Mouse (Mus musculus) neural tube, embryonic 12.5 days (tissue): ENCODE measurements around the gene Id1. TPM values are rescaled to one million over a fixed set of nuclear protein-coding genes. Genes with fewer than 3 reads are reported as not detected.

Experiments
- ATAC-seq: fragments of 200-750 bp; cut with Nextera tagmentation; 2 replicates; pipeline ENCODE4 v1.8.0; 2017; ENCODE audit warnings: low read depth, mild to moderate bottlenecking, moderate TSS enrichment, moderate library complexity; ENCODE audit not compliant: low FRiP score
- H3K27ac ChIP-seq: fragments of 300-500 bp; sonication (generic); 2 replicates; pipeline ENCODE4 v1.5.1; 2016
- H3K27me3 ChIP-seq: fragments of 300-500 bp; sonication (generic); replicated peaks from 2 replicates; pipeline ENCODE4 v1.6.1; 2016; ENCODE audit warnings: mild to moderate bottlenecking
- H3K36me3 ChIP-seq: fragments of 300-500 bp; sonication (generic); 2 replicates; pipeline ENCODE4 v1.6.1; 2016; ENCODE audit warnings: mild to moderate bottlenecking
- H3K4me1 ChIP-seq: fragments of 300-500 bp; sonication (generic); 2 replicates; pipeline ENCODE4 v1.6.1; 2016
- H3K4me2 ChIP-seq: fragments of 300-500 bp; sonication (generic); replicated peaks from 2 replicates; pipeline ENCODE4 v1.6.1; 2016; ENCODE audit warnings: mild to moderate bottlenecking
- H3K4me3 ChIP-seq: fragments of 300-500 bp; sonication (generic); 2 replicates; pipeline ENCODE4 v1.5.1; 2016
- H3K9ac ChIP-seq: fragments of 300-500 bp; sonication (generic); 2 replicates; pipeline ENCODE4 v1.6.1; 2016; ENCODE audit warnings: mild to moderate bottlenecking
- H3K9me3 ChIP-seq: fragments of 300-500 bp; sonication (generic); 2 replicates; pipeline ENCODE4 v1.6.1; 2016; ENCODE audit warnings: mild to moderate bottlenecking
- WGBS: fragments of 180-500 bp; shearing (Covaris S2); methylation state at CpG from one replicate; pipeline ENCODE4 v1.1.7; 2016; 5-methylcytosine and 5-hydroxymethylcytosine counted together
- polyA plus RNA-seq: library from polyadenylated mRNA; unstranded; fragments of >200 nt; fragmentation: Nextera tagmentation; extraction: Ambion mirVana; gene quantifications from 2 replicates; pipeline ENCODE4 v1.2.1, GENCODE M21; 2016

The Id1 gene
- polyA plus RNA-seq, 1 experiment from 2014 or later = 103 TPM

DNA sequence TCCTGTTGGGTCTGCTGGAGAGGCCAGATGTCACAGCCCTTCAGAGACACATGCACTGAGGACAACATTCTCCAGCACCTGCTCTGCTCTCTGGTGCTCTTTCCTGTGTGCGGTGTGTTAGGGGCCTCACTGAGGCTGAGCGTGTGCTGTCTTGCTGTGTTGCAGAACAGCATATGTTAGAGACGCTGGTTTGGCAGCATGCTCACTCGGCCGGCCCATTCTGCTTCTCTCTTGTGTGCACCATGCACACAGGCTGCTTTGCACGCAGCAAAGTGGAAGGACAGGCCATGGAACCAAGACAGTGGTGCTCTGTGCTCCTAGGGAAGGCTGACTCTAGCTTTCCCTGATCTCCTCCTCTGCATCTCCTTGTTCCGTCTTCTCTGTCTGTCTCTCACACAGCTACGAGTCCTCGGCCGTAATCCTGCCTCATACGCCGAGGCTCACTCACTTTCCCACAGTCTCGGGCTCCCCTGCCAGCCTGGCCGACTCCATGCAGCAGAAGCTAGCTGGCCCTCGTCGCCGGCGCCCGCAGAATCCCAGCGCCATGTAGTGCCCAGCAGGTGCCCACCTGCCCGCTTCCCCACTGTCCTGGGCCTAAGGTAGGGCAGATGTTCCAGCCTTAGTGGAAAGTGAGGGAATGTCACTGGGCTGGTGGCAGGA, 32.3 kb upstream of the Id1 start:
- peaks cover 73% of the 10 kb centered on the region for H3K36me3 ChIP-seq
- no peak for ATAC-seq
- no peaks in the 10 kb centered on the region for H3K9me3 ChIP-seq
- no peak overlapping the region for H3K27ac ChIP-seq
- H3K4me3 ChIP-seq = no peak overlapping the region
- WGBS = 92% methylated on average over 21 of the region's 21 CpGs
- H3K4me1 ChIP-seq = peaks cover 32% of the 10 kb centered on the region
- H3K9ac ChIP-seq = no peak overlapping the region
- H3K27me3 ChIP-seq = no peaks in the 10 kb centered on the region
- no peak overlapping the region for H3K4me2 ChIP-seq

DNA sequence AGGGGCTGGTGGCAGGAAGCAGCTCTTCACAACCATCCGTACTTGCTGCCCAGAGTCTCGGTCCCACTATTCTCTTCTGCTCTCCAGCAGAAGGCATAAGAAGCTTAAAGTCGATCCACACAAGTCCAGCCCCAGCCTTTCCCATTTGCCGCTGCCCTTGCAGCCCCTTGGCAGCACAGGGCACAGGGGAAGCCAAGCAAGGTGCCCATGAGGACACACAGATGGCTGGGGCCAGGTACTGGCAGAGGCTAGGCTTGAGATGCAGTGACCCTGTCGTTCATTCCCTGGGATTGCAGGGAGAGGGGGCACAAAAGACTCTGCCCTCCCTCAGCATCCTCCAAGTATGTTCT, 31.8 kb upstream of the Id1 start:
- Histone ChIP-seq H3K36me3 (peaks cover 68% of the 10 kb centered on the region), H3K4me3 (no peak overlapping the region), H3K27me3 (no peaks in the 10 kb centered on the region), H3K9me3 (no peaks in the 10 kb centered on the region), H3K27ac (no peak overlapping the region), H3K4me2 (no peak overlapping the region), H3K9ac (no peak overlapping the region), H3K4me1 (peaks cover 32% of the 10 kb centered on the region)
- ATAC-seq = no peak
- 85% methylated on average over 5 of the region's 5 CpGs for whole genome bisulfite sequencing

DNA sequence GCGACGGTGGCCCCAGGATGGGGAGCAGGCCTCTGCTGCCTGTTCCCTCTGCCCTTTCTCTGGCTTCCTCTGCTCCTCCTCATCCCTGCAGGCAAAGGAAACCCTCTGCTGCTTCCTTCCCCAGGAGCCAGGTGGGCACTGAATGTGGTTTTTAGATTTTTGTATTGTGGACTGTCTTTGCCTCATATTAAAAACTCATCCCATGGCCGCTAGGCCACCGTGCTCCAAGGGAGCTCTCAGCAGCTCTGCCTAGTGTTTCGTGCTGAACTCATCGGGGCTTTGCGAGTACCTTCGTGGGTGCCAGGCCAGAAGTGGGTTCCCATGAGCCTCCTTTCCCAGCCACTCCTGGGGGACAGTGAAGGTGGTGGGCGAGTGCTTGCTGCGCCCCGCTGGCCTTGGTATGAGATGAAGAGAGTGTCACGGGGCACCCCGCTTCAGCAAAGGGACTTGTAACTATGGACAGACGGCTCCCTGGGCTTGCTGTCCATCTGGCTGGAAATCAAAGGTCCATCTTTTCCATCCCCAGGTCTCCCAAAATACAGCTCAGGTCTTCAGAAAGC, 31.2 kb upstream of the Id1 start:
- H3K4me1 ChIP-seq = peaks cover 32% of the 10 kb centered on the region
- no peaks in the 10 kb centered on the region for H3K9me3 ChIP-seq
- no peaks in the 10 kb centered on the region for H3K27me3 ChIP-seq
- ATAC-seq = no peak
- H3K9ac ChIP-seq = 0 out of 2 replicates have a peak overlapping the region, but pooled peaks have one; percentile 13
- H3K4me2 ChIP-seq = no peak overlapping the region
- H3K27ac ChIP-seq = no peak overlapping the region
- H3K4me3 ChIP-seq = no peak overlapping the region
- H3K36me3 ChIP-seq = peaks cover 62% of the 10 kb centered on the region
- 94% methylated on average over 14 of the region's 14 CpGs for WGBS

DNA sequence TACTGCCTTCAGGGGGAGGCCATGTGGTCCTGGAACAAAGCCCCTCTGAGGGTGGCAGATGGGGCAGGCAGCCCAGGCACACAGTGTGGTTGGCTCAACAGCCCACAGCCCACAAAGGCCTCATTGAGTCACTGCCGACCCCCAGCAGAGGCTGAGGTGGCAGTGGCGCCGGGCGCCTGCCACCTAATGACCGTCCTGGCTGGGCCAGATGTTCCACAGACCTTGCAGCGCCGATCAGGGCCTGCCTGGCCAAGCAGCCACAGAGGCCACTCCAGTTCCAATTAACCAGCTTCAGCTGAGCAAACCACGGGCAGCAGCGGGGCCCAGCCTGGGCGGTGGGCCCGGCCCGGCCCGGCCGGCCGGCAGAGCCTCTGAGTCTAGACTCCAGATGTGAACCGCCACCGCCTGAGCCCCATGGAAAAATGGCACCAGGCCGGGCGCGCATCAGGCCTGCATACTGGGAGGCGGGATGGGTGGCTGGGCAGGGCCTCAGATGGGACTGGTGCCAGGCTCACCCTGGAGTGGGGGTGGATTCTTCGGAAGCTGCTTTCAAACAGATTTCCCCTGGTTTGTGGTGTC, 30.0 kb upstream of the Id1 start:
- H3K9ac ChIP-seq = 0 out of 2 replicates have a peak overlapping the region, but pooled peaks have one; percentile 17
- H3K4me2 ChIP-seq = no peak overlapping the region
- H3K27me3 ChIP-seq = no peaks in the 10 kb centered on the region
- peaks cover 32% of the 10 kb centered on the region for H3K4me1 ChIP-seq
- H3K4me3 ChIP-seq = no peak overlapping the region
- H3K27ac ChIP-seq = peak overlapping the region; percentile 72
- no peaks in the 10 kb centered on the region for H3K9me3 ChIP-seq
- 53% methylated on average over 22 of the region's 22 CpGs for WGBS
- ATAC-seq = peak; percentile 38
- peaks cover 50% of the 10 kb centered on the region for H3K36me3 ChIP-seq

DNA sequence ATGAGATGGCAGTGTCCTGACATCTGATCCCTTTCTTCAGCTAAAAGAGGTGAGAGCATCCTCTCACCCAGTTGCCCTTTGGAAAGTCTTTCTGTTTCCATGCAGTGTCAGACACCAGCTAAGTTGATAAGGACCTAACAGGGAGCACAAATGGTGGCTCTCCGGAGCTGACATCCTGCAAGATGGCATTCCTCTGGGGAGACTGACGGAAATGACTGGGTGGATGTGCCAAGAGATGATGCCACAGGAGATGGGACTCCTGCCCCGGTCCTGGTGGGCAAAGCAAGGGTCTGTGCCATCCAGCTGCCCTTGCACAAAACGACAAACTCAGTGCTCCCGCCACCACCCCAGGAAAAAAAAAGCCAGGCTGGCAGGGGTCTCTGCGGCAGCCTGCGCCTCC, 28.9 kb upstream of the Id1 start:
- Histone ChIP-seq H3K27me3 (no peaks in the 10 kb centered on the region), H3K9ac (peak overlapping the region; percentile 73), H3K9me3 (no peaks in the 10 kb centered on the region), H3K4me1 (peaks cover 32% of the 10 kb centered on the region), H3K4me2 (peak overlapping the region; percentile 71), H3K36me3 (peaks cover 39% of the 10 kb centered on the region), H3K4me3 (peak overlapping the region; percentile 38), H3K27ac (peak overlapping the region; percentile 79)
- 28% methylated on average over 7 of the region's 7 CpGs for WGBS
- no peak; the same call in 1 of the 2 replicates for ATAC-seq

DNA sequence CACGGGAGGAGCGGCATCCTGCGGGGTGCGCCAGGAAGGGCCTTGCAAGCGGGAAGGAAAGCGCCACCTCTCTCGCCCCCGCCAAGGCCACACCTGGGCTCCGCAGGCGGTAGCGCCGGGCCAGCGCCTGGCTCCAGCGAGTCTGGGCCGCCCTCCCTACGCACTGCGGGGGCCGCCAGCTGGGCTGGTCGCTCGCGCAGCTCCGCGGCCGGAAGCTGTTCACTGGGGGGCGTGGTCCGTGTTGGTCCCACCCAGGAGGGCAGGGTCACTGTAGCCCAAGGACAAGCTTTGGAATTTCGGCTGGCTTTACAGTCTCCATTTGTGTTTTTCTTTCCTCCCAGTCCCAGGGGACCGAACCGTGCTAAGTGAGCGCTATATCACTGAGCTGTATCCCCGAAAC, 28.4 kb upstream of the Id1 start:
- Histone ChIP-seq H3K36me3 (peaks cover 35% of the 10 kb centered on the region), H3K9me3 (no peaks in the 10 kb centered on the region), H3K4me1 (peaks cover 32% of the 10 kb centered on the region), H3K4me2 (peak overlapping the region; percentile 71), H3K27ac (peak overlapping the region; percentile 79), H3K4me3 (peak overlapping the region; percentile 38), H3K27me3 (no peaks in the 10 kb centered on the region), H3K9ac (peak overlapping the region; percentile 73)
- 2% methylated on average over 31 of the region's 31 CpGs for WGBS
- ATAC-seq = peak; percentile 90

DNA sequence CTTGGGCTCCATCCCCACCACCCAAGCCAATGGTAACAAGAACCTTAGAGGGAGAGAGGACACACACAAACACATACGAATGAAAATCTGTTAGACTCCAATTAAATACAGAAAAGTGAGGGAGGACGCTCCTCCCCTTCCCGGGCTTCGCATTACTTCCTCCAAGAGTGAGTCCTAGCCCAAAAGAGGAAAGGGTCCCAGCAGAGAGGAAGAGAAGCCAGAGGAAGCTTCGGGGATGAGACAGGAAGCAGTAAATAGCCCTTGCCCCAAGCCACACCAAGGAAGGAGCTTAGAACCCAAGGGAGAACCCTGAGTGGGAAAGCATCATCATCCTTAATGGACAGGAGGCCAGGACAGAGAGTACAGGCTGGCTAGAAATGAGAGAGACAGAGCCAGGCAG, 27.0 kb upstream of the Id1 start:
- Histone ChIP-seq H3K9ac (no peak overlapping the region), H3K4me3 (no peak overlapping the region), H3K27ac (no peak overlapping the region), H3K4me1 (peaks cover 32% of the 10 kb centered on the region), H3K36me3 (peaks cover 21% of the 10 kb centered on the region), H3K9me3 (no peaks in the 10 kb centered on the region), H3K27me3 (no peaks in the 10 kb centered on the region), H3K4me2 (no peak overlapping the region)
- ATAC-seq = no peak
- 92% methylated on average over 5 of the region's 5 CpGs for WGBS

DNA sequence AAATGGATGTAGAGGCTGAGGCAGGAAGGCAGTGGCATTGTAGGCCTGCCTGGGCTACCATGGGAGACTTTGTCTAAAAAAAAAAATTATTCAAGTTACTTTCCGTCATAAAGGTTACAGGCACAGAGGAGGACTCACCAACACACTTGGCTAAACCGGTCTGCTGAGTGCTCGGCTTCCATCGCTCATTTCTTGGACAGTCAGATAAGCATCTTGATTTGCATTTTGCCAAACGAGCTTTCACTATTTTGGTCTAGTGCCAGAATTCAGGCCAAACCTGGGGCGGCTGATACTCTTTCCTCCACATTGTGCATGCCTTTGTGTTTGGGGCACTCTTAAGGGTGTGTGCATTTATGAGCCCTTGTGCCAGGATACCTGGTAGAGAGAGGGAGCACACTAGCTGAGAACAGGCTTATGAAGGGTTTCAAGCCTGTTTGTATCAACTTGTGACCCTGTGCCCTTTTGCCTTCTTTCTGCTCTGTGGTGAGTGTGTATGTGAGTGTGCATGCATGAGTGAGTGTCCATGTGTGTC, 19.7 kb upstream of the Id1 start:
- Histone ChIP-seq H3K9me3 (no peaks in the 10 kb centered on the region), H3K27me3 (no peaks in the 10 kb centered on the region), H3K36me3 (no peaks in the 10 kb centered on the region), H3K27ac (no peak overlapping the region), H3K4me3 (no peak overlapping the region), H3K4me1 (peaks cover 28% of the 10 kb centered on the region), H3K9ac (no peak overlapping the region), H3K4me2 (no peak overlapping the region)
- ATAC-seq = no peak
- 73% methylated on average over 6 of the region's 6 CpGs for WGBS

DNA sequence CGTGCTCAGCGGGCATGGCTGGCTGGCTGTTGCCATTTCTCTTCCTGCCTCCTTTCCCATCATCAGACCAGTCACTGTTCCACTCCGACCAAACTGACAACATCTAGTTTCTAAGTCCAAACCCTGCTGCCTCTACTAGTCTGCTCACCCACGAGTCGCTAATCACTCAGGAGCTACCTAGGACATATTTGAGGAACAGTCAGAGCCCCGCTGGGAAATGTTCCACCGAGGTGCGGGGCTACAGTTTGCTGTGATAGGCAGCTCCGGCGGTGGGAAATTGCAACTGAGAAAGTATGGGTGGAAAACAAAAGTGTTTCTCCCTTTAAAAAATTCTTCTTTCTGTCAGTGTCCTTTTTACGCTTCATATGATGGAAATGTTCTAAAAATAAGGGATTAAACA, 18.4 kb upstream of the Id1 start:
- WGBS = 33% methylated on average over 11 of the region's 11 CpGs
- H3K9ac ChIP-seq = no peak overlapping the region
- H3K4me2 ChIP-seq = peak overlapping the region; percentile 22; the same call in 1 of the 2 replicates

DNA sequence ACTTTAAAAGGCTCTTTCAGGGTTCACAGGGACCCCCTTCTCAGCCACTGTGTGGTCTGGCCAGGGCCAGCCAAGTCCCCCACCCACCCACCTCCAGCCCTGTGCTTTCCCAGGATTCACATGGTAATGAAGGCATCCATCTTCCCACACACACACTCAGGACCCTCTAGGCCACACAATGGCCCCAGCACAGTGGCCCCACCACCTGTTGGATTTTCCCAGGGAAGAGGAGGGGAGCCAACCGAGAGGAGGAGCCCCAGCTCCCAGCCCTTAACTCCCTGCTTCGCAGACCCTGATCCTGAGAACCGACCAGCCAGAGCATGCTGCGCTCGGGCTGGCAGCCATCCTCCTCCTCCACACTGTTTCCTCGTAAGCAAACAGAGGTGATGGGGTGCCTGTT, 18.0 kb upstream of the Id1 start:
- H3K9me3 ChIP-seq = no peaks in the 10 kb centered on the region
- H3K36me3 ChIP-seq = no peaks in the 10 kb centered on the region
- H3K9ac ChIP-seq = no peak overlapping the region
- H3K4me3 ChIP-seq = no peak overlapping the region
- H3K4me2 ChIP-seq = peak overlapping the region; percentile 22; the same call in 1 of the 2 replicates
- peaks cover 28% of the 10 kb centered on the region for H3K4me1 ChIP-seq
- H3K27me3 ChIP-seq = no peaks in the 10 kb centered on the region
- 17% methylated on average over 6 of the region's 6 CpGs for WGBS
- H3K27ac ChIP-seq = no peak overlapping the region; the same call in 1 of the 2 replicates
- ATAC-seq = peak; percentile 95

More for the DNA sequence above, 18.4 kb upstream of the Id1 start:
- Histone ChIP-seq H3K27me3 (no peaks in the 10 kb centered on the region), H3K27ac (peak overlapping the region; percentile 43; the same call in 1 of the 2 replicates), H3K36me3 (no peaks in the 10 kb centered on the region), H3K4me3 (no peak overlapping the region), H3K9me3 (no peaks in the 10 kb centered on the region), H3K4me1 (peaks cover 28% of the 10 kb centered on the region)
- ATAC-seq = peak; percentile 52; the same call in 1 of the 2 replicates

DNA sequence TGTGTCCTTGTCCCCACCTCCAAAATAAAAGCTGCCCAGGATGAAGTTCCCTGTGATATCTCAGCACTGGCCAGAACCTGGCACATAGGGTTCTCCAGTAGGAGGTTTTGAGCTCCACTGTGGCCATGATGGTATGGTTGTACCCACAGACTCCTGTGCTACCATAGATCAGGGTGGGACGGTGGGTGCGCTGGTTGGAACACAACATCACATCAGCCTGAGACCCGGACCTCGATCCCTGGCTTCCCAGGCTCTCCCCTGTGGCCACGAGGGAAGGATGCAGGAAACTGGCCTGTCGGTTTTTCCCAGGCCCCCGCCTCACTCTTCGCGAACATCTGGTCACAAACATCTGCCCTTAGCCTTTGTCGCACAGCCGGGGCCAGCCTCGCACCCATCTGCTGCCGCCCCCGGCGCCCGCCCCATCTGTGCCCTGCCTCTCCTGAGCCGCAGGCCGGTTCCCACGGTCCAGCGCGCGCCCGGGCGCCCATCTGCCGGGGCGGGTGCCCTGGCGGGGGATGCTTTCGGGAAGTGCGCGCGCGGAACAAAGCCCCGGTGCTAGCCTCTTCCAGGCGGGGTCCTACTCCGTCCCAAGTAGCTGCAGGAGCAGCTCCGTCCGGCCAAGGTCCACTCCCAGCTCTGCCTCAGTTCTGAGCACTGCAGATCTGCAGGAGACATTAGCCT, 12.3 kb upstream of the Id1 start:
- Histone ChIP-seq H3K27ac (no peak overlapping the region), H3K36me3 (no peaks in the 10 kb centered on the region), H3K9ac (peak overlapping the region; percentile 54; the same call in 1 of the 2 replicates), H3K9me3 (no peaks in the 10 kb centered on the region), H3K27me3 (no peaks in the 10 kb centered on the region), H3K4me1 (peaks cover 31% of the 10 kb centered on the region), H3K4me2 (peak overlapping the region; percentile 67), H3K4me3 (peak overlapping the region; percentile 29)
- peak; percentile 85 for ATAC-seq
- WGBS = 4% methylated on average over 37 of the region's 37 CpGs

DNA sequence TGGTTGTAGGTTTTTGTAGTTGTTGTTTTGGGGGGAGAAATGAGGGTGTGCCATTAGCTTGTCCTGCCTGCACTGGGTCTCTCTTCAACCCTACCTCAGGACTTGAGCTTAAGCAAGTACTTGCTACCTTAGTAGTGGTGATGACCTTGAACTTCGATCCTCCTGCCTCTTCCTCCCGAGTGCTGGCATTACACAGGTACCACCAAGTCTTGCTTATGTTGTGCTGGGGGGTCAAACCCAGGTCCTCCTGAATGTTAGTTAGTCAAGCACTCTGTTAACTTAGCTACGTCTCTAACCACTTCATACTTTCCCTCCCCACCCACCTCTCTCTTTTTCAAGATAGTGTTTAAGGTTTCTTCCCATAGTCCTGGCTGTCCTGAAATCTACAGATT, 11.7 kb upstream of the Id1 start:
- no peaks in the 10 kb centered on the region for H3K27me3 ChIP-seq
- no peak overlapping the region for H3K27ac ChIP-seq
- H3K4me1 ChIP-seq = peaks cover 36% of the 10 kb centered on the region
- H3K4me3 ChIP-seq = peak overlapping the region; percentile 29; the same call in 1 of the 2 replicates
- 63% methylated on average over 3 of the region's 3 CpGs for WGBS
- H3K9ac ChIP-seq = peak overlapping the region; percentile 54; the same call in 1 of the 2 replicates
- peak overlapping the region; percentile 67 for H3K4me2 ChIP-seq
- no peaks in the 10 kb centered on the region for H3K36me3 ChIP-seq
- H3K9me3 ChIP-seq = no peaks in the 10 kb centered on the region
- no peak for ATAC-seq
